ENCODE assay signal across 29 mouse cellular contexts in the genomic region with DNA sequence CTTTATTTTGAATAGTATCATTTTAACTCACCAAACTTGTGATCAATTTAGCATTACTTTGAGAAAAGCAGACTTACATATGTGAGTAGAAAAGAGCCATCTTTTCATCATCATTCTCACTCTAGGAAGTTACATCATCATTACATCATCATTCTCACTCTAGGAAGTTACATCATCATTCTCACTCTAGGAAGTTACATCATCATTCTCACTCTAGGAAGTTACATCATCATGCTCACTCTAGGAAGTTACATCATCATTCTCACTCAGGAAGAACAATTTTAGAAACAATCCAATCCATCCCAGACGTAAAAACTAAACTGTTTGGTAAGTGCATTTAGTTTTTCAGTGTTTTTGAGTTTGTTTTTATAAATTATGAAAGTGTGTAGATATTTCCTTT. TPM values are rescaled to one million over a fixed set of nuclear protein-coding genes. Genes with fewer than 3 reads are reported as not detected.
A peak's percentile ranks its signal among the peaks of the same experiment; 100 is the strongest.
DNase-seq lines count a peak whose midpoint lies in the region; ATAC-seq and TF ChIP-seq lines count a peak whose summit lies in the region.
"Had no signal": no experiment of that assay in that cellular context is flagged by ENCODE, and none has a peak within 500 bp of the region (broad histone marks: within the 10 kb centered on the region; RNA-seq: fewer than 3 reads in every experiment).

No protein-coding gene starts in this region.

- intact Hi-C loops in left cerebral cortex, adult 2 months (cut with DNase I), result no loop called here

- H3K4me2 ChIP-seq in lung, postnatal 0 days (replicated peaks; ENCODE audit: low read depth, low read length), result no peak overlapping the region
- H3K4me2 ChIP-seq in midbrain, embryonic 15.5 days, result no peak overlapping the region
- H3K4me2 ChIP-seq: forebrain, embryonic 13.5 days; heart, embryonic 13.5 days; hindbrain, embryonic 14.5 days had no signal

- 55% methylated on average over 1 of the region's 1 CpGs for WGBS in lung, postnatal 0 days
- whole genome bisulfite sequencing in midbrain, embryonic 15.5 days, result 87% methylated on average over 1 of the region's 1 CpGs
- WGBS in embryonic facial prominence, embryonic 10.5 days, result 81% methylated on average over 1 of the region's 1 CpGs

- H3K27ac ChIP-seq in lung, postnatal 0 days (ENCODE audit: low read length), result no peak overlapping the region
- no peak overlapping the region for H3K27ac ChIP-seq in left cerebral cortex, adult 2 months
- H3K27ac ChIP-seq in midbrain, embryonic 15.5 days, result no peak overlapping the region
- H3K27ac ChIP-seq in embryonic facial prominence, embryonic 10.5 days (replicated peaks), result no peak overlapping the region
- H3K27ac ChIP-seq: forebrain, embryonic 10.5 days; forebrain, embryonic 13.5 days; heart, adult 2 months; heart, embryonic 10.5 days; heart, embryonic 13.5 days; hindbrain, embryonic 14.5 days; hindbrain, postnatal 0 days had no signal

- no peak for TF ChIP-seq EP300 in lung, postnatal 0 days (IDR thresholded peaks at IDR 0.05)

- peak; percentile 24 for DNase-seq in lung, postnatal 0 days (ENCODE audit: low spot score)
- no peak for DNase-seq in lung, postnatal 10 days
- no peak for DNase-seq in left cerebral cortex, adult 2 months (ENCODE audit: extremely low spot score in 1 of 2, low spot score in 2 of 2)
- DNase-seq in embryonic facial prominence, embryonic 10.5 days (ENCODE audit: low spot score), result no peak
- DNase-seq: adrenal gland, postnatal 10 days; adrenal gland, postnatal 36 days; B cell, adult 2 months; cerebellum, adult 18-20 months; cerebellum, adult 9-10 months; cerebellum, postnatal 14 days; gastrocnemius, adult 2 months; gastrocnemius, postnatal 25 days; heart, adult 2 months; heart, postnatal 14 days; heart, postnatal 4 days had no signal

- H3K27me3 ChIP-seq in lung, postnatal 0 days (replicated peaks; ENCODE audit: insufficient read depth, low read length), result no peaks in the 10 kb centered on the region
- no peaks in the 10 kb centered on the region for H3K27me3 ChIP-seq in midbrain, embryonic 15.5 days (replicated peaks)
- peaks cover 6% of the 10 kb centered on the region for H3K27me3 ChIP-seq in embryonic facial prominence, embryonic 10.5 days (replicated peaks; ENCODE audit: low read depth, poor library complexity, severe bottlenecking)
- H3K27me3 ChIP-seq: forebrain, embryonic 13.5 days; heart, embryonic 13.5 days; Patski had no signal

- no peak for ATAC-seq in lung, postnatal 0 days
- ATAC-seq in CD4-positive, CD25-positive, alpha-beta regulatory T cell, adult 4 months, result peak; percentile 67
- ATAC-seq in inflammation-experienced regulatory T-cells, adult 6 months, result peak; percentile 55
- 0 out of 2 replicates have a peak, but pooled peaks have one; percentile 50 for ATAC-seq in monocyte, adult 5-6 weeks (replicated peaks; ENCODE audit: insufficient number of reproducible peaks, low FRiP score, low TSS enrichment, poor library complexity, severe bottlenecking)
- no peak for ATAC-seq in midbrain, embryonic 15.5 days (replicated peaks)
- ATAC-seq: forebrain, embryonic 13.5 days; forebrain, embryonic 16.5 days; hindbrain, postnatal 0 days; Patski had no signal

- H3K9me3 ChIP-seq in lung, postnatal 0 days (ENCODE audit: low read length), result no peaks in the 10 kb centered on the region
- no peaks in the 10 kb centered on the region for H3K9me3 ChIP-seq in midbrain, embryonic 15.5 days
- H3K9me3 ChIP-seq in embryonic facial prominence, embryonic 10.5 days, result no peaks in the 10 kb centered on the region
- H3K9me3 ChIP-seq: forebrain, embryonic 10.5 days; forebrain, embryonic 13.5 days; G1E; heart, embryonic 10.5 days; heart, embryonic 13.5 days had no signal

- H3K4me3 ChIP-seq in lung, postnatal 0 days (ENCODE audit: low read depth, low read length), result no peak overlapping the region
- H3K4me3 ChIP-seq in left cerebral cortex, adult 2 months, result no peak overlapping the region
- H3K4me3 ChIP-seq in midbrain, embryonic 15.5 days, result no peak overlapping the region
- H3K4me3 ChIP-seq in embryonic facial prominence, embryonic 10.5 days, result no peak overlapping the region
- H3K4me3 ChIP-seq: forebrain, embryonic 10.5 days; forebrain, embryonic 13.5 days; gastrocnemius, adult 2 months; heart, adult 2 months; heart, embryonic 10.5 days; heart, embryonic 13.5 days had no signal

- H3K4me1 ChIP-seq in lung, postnatal 0 days (ENCODE audit: insufficient read depth, low read depth, low read length), result no peaks in the 10 kb centered on the region
- no peaks in the 10 kb centered on the region for H3K4me1 ChIP-seq in midbrain, embryonic 15.5 days
- no peaks in the 10 kb centered on the region for H3K4me1 ChIP-seq in embryonic facial prominence, embryonic 10.5 days
- H3K4me1 ChIP-seq: forebrain, embryonic 13.5 days; heart, embryonic 10.5 days had no signal

- no peak overlapping the region for H3K9ac ChIP-seq in lung, postnatal 0 days (replicated peaks; ENCODE audit: low read depth)
- no peak overlapping the region for H3K9ac ChIP-seq in midbrain, embryonic 15.5 days
- H3K9ac ChIP-seq: forebrain, embryonic 13.5 days; heart, embryonic 13.5 days; hindbrain, embryonic 14.5 days had no signal

- no peak for TF ChIP-seq CTCF in lung, postnatal 0 days (IDR thresholded peaks at IDR 0.05)
- TF ChIP-seq CTCF in left cerebral cortex, adult 2 months (IDR thresholded peaks at IDR 0.05), result no peak

- H3K36me3 ChIP-seq in lung, postnatal 0 days (ENCODE audit: insufficient read depth, low read length), result no peaks in the 10 kb centered on the region
- no peaks in the 10 kb centered on the region for H3K36me3 ChIP-seq in midbrain, embryonic 15.5 days (replicated peaks)
- no peaks in the 10 kb centered on the region for H3K36me3 ChIP-seq in embryonic facial prominence, embryonic 10.5 days (replicated peaks)
- H3K36me3 ChIP-seq: forebrain, embryonic 10.5 days; G1E; heart, embryonic 10.5 days; heart, embryonic 13.5 days had no signal

RNA-seq across cellular contexts. Expression of a gene that starts 7.8 kb away (rescaled TPM):
- polyA plus RNA-seq in lung, postnatal 0 days (2015; fragmentation: Nextera tagmentation; extraction: Ambion mirVana), result 1.7 and 2.0 TPM in 2 replicates
- 1 to 10 TPM; 2.3 to 6.2 TPM for polyA plus RNA-seq in CD4-positive, CD25-positive, alpha-beta regulatory T cell, adult 4 months (2017; shearing (Covaris generic))
- polyA plus RNA-seq in inflammation-experienced regulatory T-cells, adult 6 months (2017; shearing (Covaris generic)), result 1 to 10 TPM in 2 of 3 experiments, under 1 TPM in 1; 0.49 to 3.0 (median 2.5) TPM
- total RNA-seq in monocyte, adult 5-6 weeks (2017), result 0.32 to 1.9 TPM (median 1.5 TPM) in 3 replicates
- 10 to 100 TPM; 21.9 to 26.5 TPM for total RNA-seq in left cerebral cortex, adult 2 months (2021)
- 4.6 and 4.8 TPM in 2 replicates for polyA plus RNA-seq in midbrain, embryonic 15.5 days (2015; fragmentation: Nextera tagmentation; extraction: Ambion mirVana)
- polyA plus RNA-seq in embryonic facial prominence, embryonic 10.5 days (2016; fragmentation: Nextera tagmentation; extraction: Ambion mirVana), result 0.57 and 0.81 TPM in 2 replicates
- polyA plus RNA-seq: G1E had no signal

RNA-seq across cellular contexts. Expression of a gene that starts 50.3 kb away (rescaled TPM):
- polyA plus RNA-seq in lung, postnatal 0 days (2015; fragmentation: Nextera tagmentation; extraction: Ambion mirVana), result 0.36 TPM in 1 of 2 replicates, not detected in the other
- 1 to 10 TPM in 1 of 2 experiments, under 1 TPM in 1; 0.93 to 1.3 TPM for polyA plus RNA-seq in CD4-positive, CD25-positive, alpha-beta regulatory T cell, adult 4 months (2017; shearing (Covaris generic))
- 1 to 10 TPM in 1 of 3 experiments, under 1 TPM in 1, not detected in 1; 0.70 to 1.0 TPM for polyA plus RNA-seq in inflammation-experienced regulatory T-cells, adult 6 months (2017; shearing (Covaris generic))
- total RNA-seq in monocyte, adult 5-6 weeks (2017), result 0.21 to 0.68 TPM in 2 of 3 replicates, not detected in the other
- not detected for total RNA-seq in left cerebral cortex, adult 2 months (2021)
- polyA plus RNA-seq in midbrain, embryonic 15.5 days (2015; fragmentation: Nextera tagmentation; extraction: Ambion mirVana), result not detected in 2 replicates
- 0.33 TPM in 1 of 2 replicates, not detected in the other for polyA plus RNA-seq in embryonic facial prominence, embryonic 10.5 days (2016; fragmentation: Nextera tagmentation; extraction: Ambion mirVana)
- total RNA-seq: adrenal gland, postnatal 10 days; gastrocnemius, adult 2 months; gastrocnemius, postnatal 25 days; heart, postnatal 14 days; hindbrain, postnatal 0 days had no signal
- polyA plus RNA-seq: forebrain, embryonic 16.5 days; frontal cortex, adult 2 months; G1E; heart, adult 2 months; Patski had no signal

Comparison
In these comparisons a context has a peak if more than half of its experiments do, and no peak if none do; other contexts are left out.
1. ATAC-seq: peak in CD4-positive, CD25-positive, alpha-beta regulatory T cell, adult 4 months (single experiment), inflammation-experienced regulatory T-cells, adult 6 months (single experiment) and monocyte, adult 5-6 weeks (single experiment); none in lung, postnatal 0 days (single experiment) and midbrain, embryonic 15.5 days (single experiment).